Mouse (Mus musculus): ENCODE results near the gene Lep. TPM values are rescaled to one million over a fixed set of nuclear protein-coding genes. Genes with fewer than 3 reads are reported as not detected.

Lep gene
- polyA plus RNA-seq, 1 experiment from 2014 or later: not detected

- no peak for ATAC-seq (replicated peaks; ENCODE audit: low FRiP score, low read depth)
- DNase-seq (ENCODE audit: low spot score): no peak
These were observed 22.8 kb downstream of the Lep start for GRCm38 (mm10) chr6:29082776-29083354.

GRCm38 (mm10) chr6:29084401-29084800, 24.4 kb downstream of the Lep start:
- no peak for ATAC-seq (replicated peaks; ENCODE audit: low FRiP score, low read depth)
- H3K4me2 ChIP-seq (ENCODE audit: low read length): no peak overlapping the region

More at GRCm38 (mm10) chr6:29082776-29083354, 22.8 kb downstream of the Lep start:
- Histone ChIP-seq H3K36me3 (ENCODE audit: insufficient read depth, low read length) (no peaks in the 10 kb centered on the region), H3K4me2 (ENCODE audit: low read length) (no peak overlapping the region), H3K4me3 (replicated peaks; ENCODE audit: low read depth, low read length) (no peak overlapping the region), H3K9me3 (replicated peaks; ENCODE audit: low read length) (no peaks in the 10 kb centered on the region), H3K9ac (ENCODE audit: low read depth, low read length) (no peak overlapping the region), H3K27me3 (ENCODE audit: insufficient read depth, low read length) (no peaks in the 10 kb centered on the region), H3K4me1 (replicated peaks; ENCODE audit: insufficient read depth, low read length) (no peaks in the 10 kb centered on the region), H3K27ac (no peak overlapping the region)
- 63% methylated on average over 9 of the region's 9 CpGs for WGBS
- TF ChIP-seq CTCF (IDR thresholded peaks at IDR 0.05; ENCODE audit: low read depth): no peak

GRCm38 (mm10) chr6:29087921-29088709, 28.1 kb downstream of the Lep start:
- DNase-seq (ENCODE audit: low spot score): peak; percentile 43
- Histone ChIP-seq H3K27me3 (ENCODE audit: insufficient read depth, low read length) (no peaks in the 10 kb centered on the region), H3K4me2 (ENCODE audit: low read length) (no peak overlapping the region), H3K9ac (ENCODE audit: low read depth, low read length) (no peak overlapping the region), H3K4me1 (replicated peaks; ENCODE audit: insufficient read depth, low read length) (no peaks in the 10 kb centered on the region), H3K9me3 (replicated peaks; ENCODE audit: low read length) (0 out of 2 replicates have a peak, but pooled peaks cover 3% of the 10 kb centered on the region), H3K36me3 (ENCODE audit: insufficient read depth, low read length) (no peaks in the 10 kb centered on the region), H3K4me3 (replicated peaks; ENCODE audit: low read depth, low read length) (no peak overlapping the region), H3K27ac (no peak overlapping the region)
- peak; percentile 40; the same call in 1 of the 2 replicates for ATAC-seq (replicated peaks; ENCODE audit: low FRiP score, low read depth)
- 63% methylated on average over 7 of the region's 7 CpGs for WGBS
- no peak for TF ChIP-seq CTCF (IDR thresholded peaks at IDR 0.05; ENCODE audit: low read depth)

More at GRCm38 (mm10) chr6:29084401-29084800, 24.4 kb downstream of the Lep start:
- no peaks in the 10 kb centered on the region for H3K36me3 ChIP-seq (ENCODE audit: insufficient read depth, low read length)
- H3K27me3 ChIP-seq (ENCODE audit: insufficient read depth, low read length): no peaks in the 10 kb centered on the region
- TF ChIP-seq CTCF (IDR thresholded peaks at IDR 0.05; ENCODE audit: low read depth): no peak
- 39% methylated on average over 7 of the region's 7 CpGs for WGBS
- peak; percentile 53 for DNase-seq (ENCODE audit: low spot score)
- H3K9ac ChIP-seq (ENCODE audit: low read depth, low read length): no peak overlapping the region
- H3K27ac ChIP-seq: no peak overlapping the region
- no peak overlapping the region for H3K4me3 ChIP-seq (replicated peaks; ENCODE audit: low read depth, low read length)
- H3K9me3 ChIP-seq (replicated peaks; ENCODE audit: low read length): no peaks in the 10 kb centered on the region
- H3K4me1 ChIP-seq (replicated peaks; ENCODE audit: insufficient read depth, low read length): no peaks in the 10 kb centered on the region

GRCm38 (mm10) chr6:29092234-29092633, 32.2 kb downstream of the Lep start:
- Histone ChIP-seq H3K4me2 (ENCODE audit: low read length) (no peak overlapping the region), H3K9ac (ENCODE audit: low read depth, low read length) (no peak overlapping the region), H3K27me3 (ENCODE audit: insufficient read depth, low read length) (no peaks in the 10 kb centered on the region), H3K4me3 (replicated peaks; ENCODE audit: low read depth, low read length) (no peak overlapping the region), H3K27ac (no peak overlapping the region), H3K4me1 (replicated peaks; ENCODE audit: insufficient read depth, low read length) (no peaks in the 10 kb centered on the region), H3K36me3 (ENCODE audit: insufficient read depth, low read length) (no peaks in the 10 kb centered on the region), H3K9me3 (replicated peaks; ENCODE audit: low read length) (0 out of 2 replicates have a peak, but pooled peaks cover 3% of the 10 kb centered on the region)
- no peak for TF ChIP-seq CTCF (IDR thresholded peaks at IDR 0.05; ENCODE audit: low read depth)
- DNase-seq (ENCODE audit: low spot score) (no peak), ATAC-seq (replicated peaks; ENCODE audit: low FRiP score, low read depth) (no peak)
- 83% methylated on average over 7 of the region's 7 CpGs for WGBS

GRCm38 (mm10) chr6:29092904-29093303, 32.9 kb downstream of the Lep start:
- no peak for DNase-seq (ENCODE audit: low spot score)
- Histone ChIP-seq H3K9ac (ENCODE audit: low read depth, low read length) (no peak overlapping the region), H3K36me3 (ENCODE audit: insufficient read depth, low read length) (no peaks in the 10 kb centered on the region), H3K9me3 (replicated peaks; ENCODE audit: low read length) (0 out of 2 replicates have a peak, but pooled peaks cover 3% of the 10 kb centered on the region), H3K4me2 (ENCODE audit: low read length) (no peak overlapping the region), H3K4me3 (replicated peaks; ENCODE audit: low read depth, low read length) (no peak overlapping the region), H3K27ac (no peak overlapping the region), H3K27me3 (ENCODE audit: insufficient read depth, low read length) (no peaks in the 10 kb centered on the region), H3K4me1 (replicated peaks; ENCODE audit: insufficient read depth, low read length) (no peaks in the 10 kb centered on the region)
- no peak for ATAC-seq (replicated peaks; ENCODE audit: low FRiP score, low read depth)
- no peak; the same call in 1 of the 2 replicates for TF ChIP-seq CTCF (IDR thresholded peaks at IDR 0.05; ENCODE audit: low read depth)
- WGBS: 60% methylated on average over 11 of the region's 11 CpGs

GRCm38 (mm10) chr6:29099536-29100170, 39.6 kb downstream of the Lep start:
- no peak for ATAC-seq (replicated peaks; ENCODE audit: low FRiP score, low read depth)

More at GRCm38 (mm10) chr6:29099536-29100170, 39.6 kb downstream of the Lep start:
- Histone ChIP-seq H3K4me1 (replicated peaks; ENCODE audit: insufficient read depth, low read length) (no peaks in the 10 kb centered on the region), H3K27ac (no peak overlapping the region), H3K9ac (ENCODE audit: low read depth, low read length) (no peak overlapping the region), H3K4me3 (replicated peaks; ENCODE audit: low read depth, low read length) (no peak overlapping the region), H3K9me3 (replicated peaks; ENCODE audit: low read length) (no peaks in the 10 kb centered on the region), H3K27me3 (ENCODE audit: insufficient read depth, low read length) (no peaks in the 10 kb centered on the region), H3K4me2 (ENCODE audit: low read length) (no peak overlapping the region), H3K36me3 (ENCODE audit: insufficient read depth, low read length) (no peaks in the 10 kb centered on the region)
- 49% methylated on average over 14 of the region's 14 CpGs for WGBS
- DNase-seq (ENCODE audit: low spot score): peak; percentile 8
- TF ChIP-seq CTCF (IDR thresholded peaks at IDR 0.05; ENCODE audit: low read depth): no peak
